ENCODE assay signal across 32 mouse cellular contexts in genomic region chr4:48716817-48717216, GRCm38 (mm10). TPM values are rescaled to one million over a fixed set of nuclear protein-coding genes. Genes with fewer than 3 reads are reported as not detected.
A peak's percentile ranks its signal among the peaks of the same experiment; 100 is the strongest.
DNase-seq lines count a peak whose midpoint lies in the region; ATAC-seq lines count a peak whose summit lies in the region.
"Had no signal": no experiment of that assay in that cellular context is flagged by ENCODE, and none has a peak within 500 bp of the region (broad histone marks: within the 10 kb centered on the region; RNA-seq: fewer than 3 reads in every experiment).

No protein-coding gene starts in this region.

- ATAC-seq in forebrain, embryonic 15.5 days (replicated peaks): no peak
- no peak for ATAC-seq in hindbrain, embryonic 14.5 days (ENCODE audit: low FRiP score)
- ATAC-seq in neural tube, embryonic 14.5 days (ENCODE audit: low read depth): no peak
- ATAC-seq: intestine, embryonic 15.5 days; Patski had no signal

- H3K27ac ChIP-seq in forebrain, embryonic 15.5 days (replicated peaks): peak overlapping the region; percentile 18; the same call in 1 of the 2 replicates
- H3K27ac ChIP-seq in forebrain, embryonic 10.5 days: no peak overlapping the region
- H3K27ac ChIP-seq in hindbrain, embryonic 14.5 days: peak overlapping the region; percentile 54
- H3K27ac ChIP-seq in hindbrain, embryonic 10.5 days: no peak overlapping the region
- peak overlapping the region; percentile 34; the same call in 1 of the 2 replicates for H3K27ac ChIP-seq in neural tube, embryonic 14.5 days (ENCODE audit: low read depth, low read length)
- H3K27ac ChIP-seq: embryonic facial prominence, embryonic 10.5 days; embryonic facial prominence, embryonic 13.5 days; gastrocnemius, adult 2 months; heart, embryonic 10.5 days; heart, embryonic 13.5 days; intestine, embryonic 15.5 days had no signal

- WGBS in forebrain, embryonic 15.5 days: 50% methylated on average over 4 of the region's 4 CpGs
- WGBS in forebrain, embryonic 10.5 days: 85% methylated on average over 4 of the region's 4 CpGs
- WGBS in hindbrain, embryonic 14.5 days: 55% methylated on average over 4 of the region's 4 CpGs
- 75% methylated on average over 4 of the region's 4 CpGs for WGBS in hindbrain, embryonic 10.5 days
- 40% methylated on average over 4 of the region's 4 CpGs for WGBS in neural tube, embryonic 14.5 days

- no peaks in the 10 kb centered on the region for H3K27me3 ChIP-seq in forebrain, embryonic 15.5 days
- no peaks in the 10 kb centered on the region for H3K27me3 ChIP-seq in forebrain, embryonic 10.5 days (ENCODE audit: poor library complexity, severe bottlenecking)
- no peaks in the 10 kb centered on the region for H3K27me3 ChIP-seq in hindbrain, embryonic 14.5 days (ENCODE audit: control insufficient read depth, insufficient read depth, low read length)
- no peaks in the 10 kb centered on the region for H3K27me3 ChIP-seq in hindbrain, embryonic 10.5 days (ENCODE audit: insufficient read depth, poor library complexity, severe bottlenecking)
- H3K27me3 ChIP-seq in neural tube, embryonic 14.5 days (ENCODE audit: control insufficient read depth, insufficient read depth, low read length): no peaks in the 10 kb centered on the region
- H3K27me3 ChIP-seq: CH12.LX; embryonic facial prominence, embryonic 13.5 days; heart, embryonic 13.5 days; intestine, embryonic 15.5 days; kidney, embryonic 15.5 days had no signal

- no peak overlapping the region for H3K9ac ChIP-seq in forebrain, embryonic 15.5 days (replicated peaks)
- H3K9ac ChIP-seq in hindbrain, embryonic 14.5 days: no peak overlapping the region
- H3K9ac ChIP-seq in neural tube, embryonic 14.5 days (replicated peaks; ENCODE audit: low read depth, low read length): no peak overlapping the region
- H3K9ac ChIP-seq: embryonic facial prominence, embryonic 13.5 days; heart, embryonic 13.5 days; intestine, embryonic 15.5 days; kidney, embryonic 15.5 days had no signal

- no peaks in the 10 kb centered on the region for H3K9me3 ChIP-seq in forebrain, embryonic 15.5 days
- H3K9me3 ChIP-seq in forebrain, embryonic 10.5 days: no peaks in the 10 kb centered on the region
- no peaks in the 10 kb centered on the region for H3K9me3 ChIP-seq in hindbrain, embryonic 14.5 days (ENCODE audit: control insufficient read depth, low read length)
- no peaks in the 10 kb centered on the region for H3K9me3 ChIP-seq in hindbrain, embryonic 10.5 days
- H3K9me3 ChIP-seq in neural tube, embryonic 14.5 days (ENCODE audit: control insufficient read depth, low read length): no peaks in the 10 kb centered on the region
- H3K9me3 ChIP-seq: embryonic facial prominence, embryonic 10.5 days; embryonic facial prominence, embryonic 13.5 days; heart, embryonic 10.5 days; heart, embryonic 13.5 days; intestine, embryonic 15.5 days; kidney, embryonic 15.5 days had no signal

- no peak overlapping the region for H3K4me2 ChIP-seq in forebrain, embryonic 15.5 days (replicated peaks)
- H3K4me2 ChIP-seq in hindbrain, embryonic 14.5 days (replicated peaks): no peak overlapping the region
- no peak overlapping the region for H3K4me2 ChIP-seq in neural tube, embryonic 14.5 days (ENCODE audit: low read depth, low read length)
- H3K4me2 ChIP-seq: embryonic facial prominence, embryonic 13.5 days; heart, embryonic 13.5 days; intestine, embryonic 15.5 days; kidney, embryonic 15.5 days had no signal

- no peak for DNase-seq in forebrain, embryonic 10.5 days (ENCODE audit: extremely low spot score, low spot score)
- DNase-seq in heart, adult 11 months: peak; percentile 51
- DNase-seq in heart, adult 8-10 months (ENCODE audit: low spot score): no peak
- DNase-seq in hindbrain, embryonic 14.5 days (ENCODE audit: low spot score): no peak
- DNase-seq in hindbrain, embryonic 10.5 days (ENCODE audit: low spot score): no peak
- DNase-seq in neural tube, embryonic 10.5 days (ENCODE audit: extremely low spot score, low spot score): no peak
- DNase-seq: adrenal gland, postnatal 10 days; adrenal gland, postnatal 36 days; B cell, adult 2 months; cerebellum, adult 11-12 months; cerebellum, adult 8-10 months; cerebellum, postnatal 36 days; embryo, embryonic 11 days; gastrocnemius, adult 2 months; gastrocnemius, postnatal 14 days; heart, adult 18-20 months; heart, postnatal 14 days; heart, postnatal 4 days; kidney, adult 11 months; kidney, adult 8-10 months had no signal

- no peaks in the 10 kb centered on the region for H3K36me3 ChIP-seq in forebrain, embryonic 15.5 days
- H3K36me3 ChIP-seq in forebrain, embryonic 10.5 days (replicated peaks): no peaks in the 10 kb centered on the region
- no peaks in the 10 kb centered on the region for H3K36me3 ChIP-seq in hindbrain, embryonic 14.5 days (replicated peaks; ENCODE audit: control insufficient read depth, insufficient read depth)
- no peaks in the 10 kb centered on the region for H3K36me3 ChIP-seq in hindbrain, embryonic 10.5 days
- no peaks in the 10 kb centered on the region for H3K36me3 ChIP-seq in neural tube, embryonic 14.5 days (ENCODE audit: control insufficient read depth, insufficient read depth, low read length)
- H3K36me3 ChIP-seq: embryonic facial prominence, embryonic 10.5 days; embryonic facial prominence, embryonic 13.5 days; G1E; heart, embryonic 10.5 days; heart, embryonic 13.5 days; intestine, embryonic 15.5 days; kidney, embryonic 15.5 days had no signal

- H3K4me1 ChIP-seq in forebrain, embryonic 15.5 days: peaks cover 14% of the 10 kb centered on the region
- H3K4me1 ChIP-seq in forebrain, embryonic 10.5 days: no peaks in the 10 kb centered on the region
- H3K4me1 ChIP-seq in hindbrain, embryonic 14.5 days (replicated peaks; ENCODE audit: control insufficient read depth, insufficient read depth, low read length): peaks cover 16% of the 10 kb centered on the region; the same call in 1 of the 2 replicates
- H3K4me1 ChIP-seq in hindbrain, embryonic 10.5 days (replicated peaks): no peaks in the 10 kb centered on the region
- H3K4me1 ChIP-seq in neural tube, embryonic 14.5 days (ENCODE audit: control insufficient read depth, insufficient read depth, low read length): peaks cover 5% of the 10 kb centered on the region
- H3K4me1 ChIP-seq: embryonic facial prominence, embryonic 10.5 days; embryonic facial prominence, embryonic 13.5 days; heart, embryonic 10.5 days; heart, embryonic 13.5 days; intestine, embryonic 15.5 days; kidney, embryonic 15.5 days had no signal

- no peak overlapping the region for H3K4me3 ChIP-seq in forebrain, embryonic 15.5 days
- no peak overlapping the region for H3K4me3 ChIP-seq in forebrain, embryonic 10.5 days
- H3K4me3 ChIP-seq in hindbrain, embryonic 14.5 days (replicated peaks; ENCODE audit: low read length): no peak overlapping the region
- no peak overlapping the region for H3K4me3 ChIP-seq in hindbrain, embryonic 10.5 days
- no peak overlapping the region for H3K4me3 ChIP-seq in neural tube, embryonic 14.5 days (ENCODE audit: low read depth, low read length)
- H3K4me3 ChIP-seq: embryonic facial prominence, embryonic 10.5 days; embryonic facial prominence, embryonic 13.5 days; erythroblast, embryonic 14.5 days; gastrocnemius, adult 2 months; heart, embryonic 10.5 days; heart, embryonic 13.5 days; intestine, embryonic 15.5 days; kidney, embryonic 15.5 days had no signal

RNA-seq across cellular contexts. Expression of gene Cavin4, which starts 53.5 kb away (rescaled TPM):
- polyA plus RNA-seq in forebrain, embryonic 15.5 days (2015; fragmentation: Nextera tagmentation; extraction: Ambion mirVana): 1.6 TPM in 2 replicates
- 0.98 and 1.3 TPM in 2 replicates for polyA plus RNA-seq in forebrain, embryonic 10.5 days (2016; fragmentation: Nextera tagmentation; extraction: Ambion mirVana)
- 100 to 1,000 TPM; 111 to 133 (median 117) TPM for total RNA-seq in heart, adult 8-10 months (2022)
- 1.2 and 1.7 TPM in 2 replicates for polyA plus RNA-seq in hindbrain, embryonic 14.5 days (2014; fragmentation: Nextera tagmentation; extraction: Ambion mirVana)
- polyA plus RNA-seq in hindbrain, embryonic 10.5 days (2016; fragmentation: Nextera tagmentation; extraction: Ambion mirVana): 0.93 and 1.7 TPM in 2 replicates
- 2.7 TPM in 2 replicates for polyA plus RNA-seq in neural tube, embryonic 14.5 days (2014; fragmentation: Nextera tagmentation; extraction: Ambion mirVana)
- polyA plus RNA-seq: erythroblast, embryonic 14.5 days; G1E had no signal

Comparison
In these comparisons a context has a peak if more than half of its experiments do, and no peak if none do; other contexts are left out.
1. H3K27ac ChIP-seq: peak in forebrain, embryonic 15.5 days (single experiment), hindbrain, embryonic 14.5 days (single experiment) and neural tube, embryonic 14.5 days (single experiment); none in forebrain, embryonic 10.5 days (single experiment) and hindbrain, embryonic 10.5 days (single experiment).